ENCODE assay signal across 22 mouse cellular contexts in genomic region chr19:56459154-56460050, GRCm38 (mm10). TPM values are rescaled to one million over a fixed set of nuclear protein-coding genes. Genes with fewer than 3 reads are reported as not detected.
DNase-seq lines count a peak whose midpoint lies in the region; TF ChIP-seq lines count a peak whose summit lies in the region.
"Had no signal": no experiment of that assay in that cellular context is flagged by ENCODE, and none has a peak within 500 bp of the region (broad histone marks: within the 10 kb centered on the region; RNA-seq: fewer than 3 reads in every experiment).

No protein-coding gene starts in this region.

- TF ChIP-seq EP300 in MEL (IDR thresholded peaks at IDR 0.05; ENCODE audit: low read depth in 1 of 2, low read length in 2 of 2), result peak in 1 of 2 experiments; percentile 53; a peak in 2 of 4 replicates

- DNase-seq in kidney, adult 18-20 months, result peak; percentile 62
- DNase-seq in kidney, postnatal 10 days, result no peak
- DNase-seq in MEL (ENCODE audit: low read depth, low spot score), result peak; percentile 55
- peak; percentile 69 for DNase-seq in Muller cell, postnatal 12 days (ENCODE audit: inconsistent ontology term)
- peak; percentile 50 to 75 for DNase-seq in adrenal gland, postnatal 36 days
- no peak for DNase-seq in gastrocnemius, postnatal 14 days
- no peak for DNase-seq in right cerebral cortex, postnatal 10 days (ENCODE audit: low spot score in 2 of 2)
- DNase-seq: gastrocnemius, adult 2 months; heart, adult 18-20 months; layer of hippocampus, postnatal 36 days; lung, adult 18-20 months; right cerebral cortex, postnatal 14 days; thymus, postnatal 14 days had no signal

- no peak for TF ChIP-seq POLR2A in MEL (IDR thresholded peaks at IDR 0.05; ENCODE audit: control insufficient read depth in 1 of 2, insufficient read depth in 1 of 2, low read depth in 1 of 2, low read length in 2 of 2, poor library complexity in 1 of 2)

- no peak overlapping the region for H3K4me3 ChIP-seq in MEL (ENCODE audit: control insufficient read depth in 1 of 2, insufficient read depth in 1 of 2, low read depth in 2 of 2, low read length in 2 of 2)
- H3K4me3 ChIP-seq: embryonic facial prominence, embryonic 12.5 days; gastrocnemius, adult 2 months; heart, embryonic 15.5 days; neural tube, embryonic 13.5 days had no signal

- H3K27ac ChIP-seq in MEL (ENCODE audit: control insufficient read depth, low read depth, low read length), result peak overlapping the region; percentile 46
- H3K27ac ChIP-seq: embryonic facial prominence, embryonic 12.5 days; gastrocnemius, adult 2 months; heart, embryonic 15.5 days; hindbrain, postnatal 0 days; kidney, postnatal 0 days; neural tube, embryonic 13.5 days had no signal

- H3K4me1 ChIP-seq in MEL (ENCODE audit: control insufficient read depth in 1 of 2, insufficient read depth in 2 of 2, low read length in 2 of 2), result peaks cover 53 to 68% of the 10 kb centered on the region in 2 experiments
- H3K4me1 ChIP-seq: neural tube, embryonic 13.5 days had no signal

- H3K9me3 ChIP-seq in MEL (replicated peaks; ENCODE audit: insufficient read depth, low read length), result no peaks in the 10 kb centered on the region
- H3K9me3 ChIP-seq: embryonic facial prominence, embryonic 12.5 days; heart, embryonic 15.5 days; neural tube, embryonic 13.5 days had no signal

- no peaks in the 10 kb centered on the region for H3K79me2 ChIP-seq in MEL (ENCODE audit: control insufficient read depth, insufficient read depth, low read length, poor library complexity)

- intact Hi-C loops in gastrocnemius, postnatal 14 days (cut with DNase I; ENCODE audit: low total_unique reads), result no loop called here

- no peaks in the 10 kb centered on the region for H3K27me3 ChIP-seq in MEL (ENCODE audit: control insufficient read depth in 1 of 2, insufficient read depth in 2 of 2, low read length in 2 of 2)

- TF ChIP-seq RAD21 in MEL (IDR thresholded peaks at IDR 0.05; ENCODE audit: low read depth, low read length), result no peak

- peak overlapping the region; percentile 6; the same call in 1 of the 2 replicates for H3K9ac ChIP-seq in MEL (ENCODE audit: control insufficient read depth, low read depth, low read length, poor library complexity, severe bottlenecking)
- H3K9ac ChIP-seq: embryonic facial prominence, embryonic 12.5 days; heart, embryonic 15.5 days; neural tube, embryonic 13.5 days had no signal

- peaks cover 0 to 51% of the 10 kb centered on the region in 2 experiments; a peak in 2 of 4 replicates for H3K36me3 ChIP-seq in MEL (ENCODE audit: control insufficient read depth in 1 of 2, insufficient read depth in 2 of 2, low read length in 2 of 2)
- H3K36me3 ChIP-seq: embryonic facial prominence, embryonic 12.5 days; heart, embryonic 15.5 days; neural tube, embryonic 13.5 days had no signal

- TF ChIP-seq CTCF in MEL (IDR thresholded peaks at IDR 0.05 in 2 of 3, conservative IDR thresholded peaks at IDR 0.05 in 1 of 3; ENCODE audit: control insufficient read depth in 1 of 3, insufficient read depth in 1 of 3, low read depth in 2 of 3, low read length in 3 of 3, poor library complexity in 1 of 3, severe bottlenecking in 1 of 3), result no peak

TF ChIP-seq in MEL, 35 proteins besides CTCF, POLR2A, EP300 and RAD21:
- TF ChIP-seq HCFC1 (IDR thresholded peaks at IDR 0.05; ENCODE audit: low read depth, low read length) (no peak), ETS1 (IDR thresholded peaks at IDR 0.05; ENCODE audit: low read depth, low read length) (0 out of 2 replicates have a peak, but pooled peaks have one; percentile 12), POLR2AphosphoS2 (IDR thresholded peaks at IDR 0.05; ENCODE audit: low read length) (no peak), USF2 (IDR thresholded peaks at IDR 0.05; ENCODE audit: borderline replicate concordance in 1 of 2, insufficient read depth in 1 of 2, low read depth in 1 of 2, low read length in 2 of 2) (no peak), MYC (IDR thresholded peaks at IDR 0.05; ENCODE audit: low read depth, low read length) (0 out of 2 replicates have a peak, but pooled peaks have one; percentile 51), MYB (IDR thresholded peaks at IDR 0.05; ENCODE audit: low read depth, low read length) (no peak), E2F4 (IDR thresholded peaks at IDR 0.05; ENCODE audit: borderline replicate concordance, low read depth, low read length) (0 out of 2 replicates have a peak, but pooled peaks have one; percentile 42), MAZ (IDR thresholded peaks at IDR 0.05; ENCODE audit: low read depth, low read length) (no peak), ZC3H11A (IDR thresholded peaks at IDR 0.05; ENCODE audit: low read depth, low read length) (no peak), SMC3 (IDR thresholded peaks at IDR 0.05; ENCODE audit: low read depth, low read length) (no peak), MXI1 (IDR thresholded peaks at IDR 0.05; ENCODE audit: low read depth, low read length) (no peak), MAX (IDR thresholded peaks at IDR 0.05; ENCODE audit: low read length) (peak; percentile 55; the same call in 1 of the 2 replicates)

RNA-seq across cellular contexts. Expression of gene Plekhs1, which starts 2.0 kb away (rescaled TPM):
- 0.42 and 0.85 TPM in 2 replicates for total RNA-seq in MEL (2012; rRNA removed)
- under 1 TPM in 1 of 2 experiments, not detected in 1; 0.84 TPM for polyA plus RNA-seq in MEL (2012; ENCODE audit: insufficient read depth in 1 of 2, insufficient read length in 2 of 2, low read depth in 1 of 2, low replicate concordance in 2 of 2, missing spikeins in 1 of 2)
- total RNA-seq in adrenal gland, postnatal 36 days (2021), result under 1 TPM in 1 of 2 experiments, not detected in 1; 0.26 TPM
- total RNA-seq in gastrocnemius, postnatal 14 days (2021), result under 1 TPM; 0.09 to 0.21 TPM
- total RNA-seq: common myeloid progenitor, adult 5-6 weeks; heart, adult 18-20 months; hematopoietic stem cell, adult 5-6 weeks; hindbrain, postnatal 0 days; liver, adult 2 months; monocyte, adult 5-6 weeks had no signal

Comparison
In these comparisons a context has a peak if more than half of its experiments do, and no peak if none do; other contexts are left out.
1. DNase-seq: peak in kidney, adult 18-20 months (single experiment), MEL (single experiment), Muller cell, postnatal 12 days (single experiment) and adrenal gland, postnatal 36 days (2 of 2); none in kidney, postnatal 10 days (single experiment), gastrocnemius, postnatal 14 days (single experiment) and right cerebral cortex, postnatal 10 days (0 of 2).